Mouse (Mus musculus) spleen, postnatal 4 days (tissue): ENCODE data around the gene Cd69.

Experiments used
- DNase-seq, 2 experiments: peaks; one replicate each; pipeline ENCODE4 v3.0.0; 2022; ENCODE audit warnings: low spot score in 2 of 2

Gene Cd69

GRCm38 (mm10) chr6:129246992-129247391, 28.2 kb downstream of the Cd69 start:
- no peak for DNase-seq

DNA sequence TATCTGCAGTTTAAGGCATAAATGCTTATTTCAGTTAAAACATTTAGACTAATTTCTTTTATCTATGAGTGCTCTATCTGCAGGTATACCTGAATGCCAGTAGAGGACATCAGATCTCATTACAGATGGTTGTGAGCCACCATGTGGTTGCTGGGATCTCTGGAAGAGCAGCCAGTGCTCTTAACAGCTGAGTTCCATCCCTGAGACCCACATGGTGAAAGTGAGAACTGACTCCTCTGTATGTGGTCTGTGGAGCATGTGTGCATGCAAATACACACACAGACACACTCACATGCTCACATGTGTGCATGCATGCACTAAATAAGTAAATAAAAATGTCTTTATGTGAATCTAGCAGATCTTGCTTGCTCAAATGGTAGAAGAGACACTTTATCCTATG, 29.4 kb downstream of the Cd69 start:
- no peak for DNase-seq

DNA sequence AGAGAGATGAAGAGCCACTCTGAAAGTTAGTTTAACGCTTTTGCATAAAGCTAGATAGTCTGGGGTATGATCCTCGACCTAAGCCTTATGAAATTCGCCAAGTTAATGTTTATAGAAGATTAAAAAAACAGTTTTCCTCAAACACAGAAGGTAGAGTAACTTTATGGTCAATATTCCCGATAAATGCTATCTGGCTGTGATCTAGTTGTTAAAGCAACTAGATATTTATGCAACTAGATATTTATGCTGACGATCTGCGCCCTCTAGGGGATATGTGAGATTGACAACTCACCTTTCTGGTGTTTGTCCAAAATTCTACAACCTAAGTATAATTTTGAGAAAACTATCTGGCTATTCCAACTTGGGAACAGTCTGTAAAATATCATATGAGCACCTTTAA, 33.3 kb downstream of the Cd69 start:
- no peak for DNase-seq

GRCm38 (mm10) chr6:129241471-129241870, 33.8 kb downstream of the Cd69 start:
- no peak for DNase-seq

GRCm38 (mm10) chr6:129239564-129240248, 35.5 kb downstream of the Cd69 start:
- no peak for DNase-seq

DNA sequence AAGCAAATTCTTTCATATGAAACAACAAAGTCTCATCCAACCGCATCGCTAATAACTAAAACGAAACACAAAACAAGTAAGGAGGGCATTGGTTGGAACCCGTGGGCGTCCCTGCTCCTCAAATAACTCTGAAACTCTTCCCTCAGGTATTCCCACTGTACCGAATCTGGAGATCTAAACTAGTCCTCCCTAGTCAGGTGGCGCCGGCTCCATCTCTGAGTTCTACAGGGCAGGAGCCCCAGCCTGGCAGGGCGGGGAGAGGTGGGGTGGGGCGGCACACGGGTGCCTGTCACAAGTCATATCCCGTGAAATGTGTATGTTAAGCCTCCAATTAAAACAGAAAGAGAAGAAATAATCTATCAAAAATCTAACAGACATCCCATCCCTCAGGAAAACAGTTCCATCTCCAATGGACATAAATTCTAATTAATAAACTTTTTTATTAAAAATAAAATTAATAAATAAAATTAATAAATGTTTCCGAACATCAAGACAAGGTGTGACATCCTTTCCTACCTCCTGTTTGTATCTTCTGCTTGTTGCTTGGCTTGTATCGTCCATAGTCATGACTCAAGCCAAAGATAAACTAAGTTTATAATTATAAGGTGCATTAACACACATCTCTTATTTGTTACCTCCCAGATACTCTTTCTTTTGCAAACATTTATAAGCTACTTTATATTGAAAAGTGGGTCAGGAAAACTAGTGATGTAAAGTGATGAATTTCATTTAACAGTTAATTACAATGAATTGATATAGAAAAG, 36.8 kb downstream of the Cd69 start:
- peak; percentile 69 to 83 for DNase-seq

GRCm38 (mm10) chr6:129237350-129238274, 37.6 kb downstream of the Cd69 start:
- peak; percentile 85 to 87 for DNase-seq

DNA sequence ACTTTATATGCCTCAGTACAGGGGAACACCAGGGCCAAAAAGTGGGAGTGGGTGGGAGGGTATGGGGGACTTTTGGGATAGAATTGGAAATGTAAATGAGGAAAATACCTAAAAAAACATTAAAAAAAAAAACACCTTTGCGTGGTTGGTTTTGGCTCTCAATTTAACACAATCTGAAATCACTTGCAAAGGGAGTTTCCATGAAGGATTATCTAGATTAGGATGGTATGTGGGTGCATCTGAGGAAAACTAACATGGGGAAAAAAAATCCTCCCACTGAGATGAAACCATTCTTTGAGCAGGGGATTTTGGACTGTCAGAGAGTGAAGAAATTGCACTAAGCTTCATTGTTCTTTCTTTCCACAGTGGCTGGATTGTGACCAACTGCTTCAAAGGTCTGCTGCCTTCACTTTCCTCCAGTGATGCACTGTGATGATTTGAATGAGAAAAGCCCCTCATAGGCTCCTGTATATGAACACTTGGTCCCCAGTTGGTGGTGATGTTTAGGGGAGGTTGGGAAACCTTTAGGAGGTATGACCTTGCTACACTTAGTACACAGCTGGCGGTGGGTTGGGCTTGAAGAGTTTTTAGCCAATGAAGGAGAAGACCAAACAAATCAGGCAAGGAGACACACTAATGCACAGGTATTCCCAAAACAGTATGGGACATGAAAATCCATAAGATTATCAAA, 38.4 kb downstream of the Cd69 start:
- DNase-seq: peak; percentile 48 to 70

DNA sequence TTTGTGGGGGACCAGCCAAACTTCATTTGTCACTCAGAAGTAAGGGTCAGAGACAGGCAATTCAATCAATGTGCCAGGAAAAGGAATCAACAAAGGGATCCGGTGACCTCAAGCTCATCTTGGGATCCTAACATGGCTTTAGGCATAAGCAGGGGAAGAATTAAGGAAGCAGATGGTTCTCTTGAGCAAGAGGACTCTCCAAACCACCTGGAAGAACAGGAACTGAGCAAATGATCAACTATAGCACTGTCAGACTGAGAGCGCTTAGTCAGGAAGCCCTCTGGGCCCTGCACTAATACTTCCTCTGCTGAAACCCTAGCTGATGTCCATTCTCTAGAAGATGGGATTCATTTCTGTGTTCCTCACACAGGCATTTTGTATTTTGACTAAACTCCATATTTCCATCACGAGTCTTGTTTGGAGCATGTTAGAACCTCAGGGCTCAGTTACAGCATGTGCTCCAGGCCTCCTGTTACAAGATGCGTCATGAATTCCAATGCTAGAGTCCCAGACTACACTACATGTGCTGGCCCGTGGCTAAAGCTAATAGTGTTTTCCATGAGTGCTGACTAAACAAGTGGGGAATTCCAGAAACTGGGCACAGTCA, 39.3 kb downstream of the Cd69 start:
- DNase-seq: peak in 1 of 2 experiments; percentile 28

DNA sequence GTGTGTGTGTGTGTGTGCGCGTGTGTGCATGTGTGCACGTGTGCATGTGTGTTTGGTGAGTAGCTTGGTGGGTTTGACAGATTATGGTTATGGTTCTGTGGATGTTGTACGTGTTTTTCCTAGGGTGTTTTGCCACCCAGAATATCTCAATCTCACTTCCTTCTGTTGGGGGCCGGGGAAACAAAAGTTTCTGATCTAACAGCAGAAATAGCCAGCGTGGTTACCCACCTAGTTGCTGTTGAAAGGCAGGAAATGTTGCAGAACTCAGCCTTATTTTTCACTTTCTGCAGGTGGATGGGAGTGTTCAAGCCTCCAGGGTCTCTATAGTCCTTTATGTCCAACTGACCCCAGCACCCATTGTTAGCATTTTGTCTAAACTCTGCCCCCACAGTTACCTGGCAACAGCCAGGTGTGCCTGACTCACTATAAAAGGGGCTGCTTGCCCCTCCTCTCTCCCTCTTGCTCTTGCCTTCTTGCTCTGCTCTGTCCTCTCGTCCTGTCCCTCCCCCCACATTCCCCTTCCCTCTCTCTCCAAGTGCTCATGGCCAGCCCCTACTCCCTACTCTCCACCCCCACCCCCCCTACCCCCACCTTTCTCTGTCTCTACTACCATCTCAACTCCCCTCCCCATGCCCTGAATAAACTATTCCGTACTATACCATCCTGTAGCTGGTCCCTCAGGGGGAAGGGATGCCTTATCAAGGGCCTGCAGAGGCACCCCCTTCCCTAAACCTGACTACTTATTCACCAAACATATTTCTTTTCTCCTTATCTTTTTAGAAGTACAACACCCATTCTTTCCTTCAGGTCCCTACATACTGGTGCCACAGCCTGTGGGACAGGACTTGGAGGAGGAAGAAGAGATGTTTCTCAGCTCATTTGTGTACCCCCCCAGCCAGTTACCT, 40.5 kb downstream of the Cd69 start:
- DNase-seq: peak; percentile 56 to 71

GRCm38 (mm10) chr6:129233955-129234369, 41.3 kb downstream of the Cd69 start:
- peak in 1 of 2 experiments; percentile 27 for DNase-seq

GRCm38 (mm10) chr6:129233366-129233954, 41.8 kb downstream of the Cd69 start:
- no peak for DNase-seq

- peak; percentile 65 to 72 for DNase-seq
These were observed 42.4 kb downstream of the Cd69 start for GRCm38 (mm10) chr6:129232842-129233205.

DNA sequence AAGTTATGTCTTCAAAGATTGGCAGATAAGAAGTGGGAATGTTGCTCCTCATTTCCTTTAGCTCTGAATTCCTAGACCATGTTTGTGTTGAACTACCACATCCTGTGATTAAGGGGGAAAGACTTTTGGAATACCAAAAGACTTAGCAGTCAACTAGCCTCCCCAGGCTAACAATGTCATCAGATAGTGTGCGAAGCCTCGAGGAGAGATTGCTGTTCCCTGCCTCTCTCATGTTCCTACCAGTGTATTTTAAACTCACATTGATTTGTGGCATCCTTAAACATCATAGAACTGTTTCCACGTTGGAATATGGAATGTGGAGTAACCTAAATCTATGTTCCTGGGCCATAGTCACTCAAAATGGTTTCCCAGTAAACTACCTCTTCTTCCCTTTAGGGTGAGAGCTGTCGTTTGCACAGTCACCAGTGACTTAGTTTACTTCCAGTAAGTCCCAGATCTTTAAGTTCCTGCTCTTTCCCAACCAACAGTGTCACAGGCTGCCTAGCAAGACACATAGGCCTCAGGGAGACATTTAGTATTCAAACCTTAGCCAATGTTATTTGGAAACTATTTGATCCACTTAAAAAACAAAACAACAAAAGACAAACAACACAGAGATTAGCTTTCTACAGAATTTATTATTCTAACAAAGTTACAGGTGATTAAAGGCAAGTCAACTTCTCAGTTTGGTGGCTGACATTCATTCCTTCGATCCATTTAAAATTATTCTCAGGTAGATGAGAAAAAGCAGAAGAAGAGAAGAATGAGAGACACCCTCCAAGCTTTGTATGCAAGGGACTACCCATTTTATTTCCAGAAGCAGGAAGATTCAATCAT, 43.0 kb downstream of the Cd69 start:
- no peak for DNase-seq

DNA sequence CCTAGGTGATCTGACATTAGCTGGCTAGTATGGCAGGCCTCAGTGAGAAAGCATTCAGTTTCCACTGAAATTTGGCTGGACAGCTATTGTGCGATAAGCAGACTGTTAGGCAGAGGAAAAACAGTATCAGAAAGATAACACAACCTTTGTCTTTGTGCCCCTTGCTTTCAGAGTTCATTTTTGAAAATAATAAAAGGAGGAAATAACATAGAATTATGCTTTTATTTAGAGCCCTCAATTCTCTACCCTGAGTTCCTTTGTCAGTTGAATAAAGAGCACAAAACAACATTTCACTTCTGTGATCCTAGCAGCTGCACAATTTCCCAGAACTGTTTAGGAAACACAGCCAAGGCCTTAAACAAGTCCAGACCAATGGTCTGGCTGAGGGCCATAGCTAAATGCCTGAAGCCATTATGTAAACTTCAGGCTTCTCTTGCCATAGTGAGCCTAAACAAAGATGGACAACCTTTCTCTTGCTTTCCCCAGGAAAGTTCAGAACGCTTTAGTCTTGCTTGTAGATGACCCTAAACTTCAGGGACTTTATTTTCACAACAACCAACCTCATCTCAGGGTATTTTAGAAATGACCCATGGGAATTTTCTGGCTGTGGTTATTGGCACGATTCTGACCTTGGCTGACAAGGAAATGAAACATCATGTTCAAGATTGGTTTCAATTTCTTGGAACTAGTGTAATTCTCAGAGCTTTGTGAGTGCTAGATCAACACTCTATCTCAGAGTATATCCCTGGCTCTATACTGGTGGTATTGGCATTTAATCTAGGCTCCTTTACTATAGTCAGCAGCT, 45.3 kb downstream of the Cd69 start:
- no peak for DNase-seq

- DNase-seq: no peak
These were observed 46.1 kb downstream of the Cd69 start for GRCm38 (mm10) chr6:129228935-129229773.

DNA sequence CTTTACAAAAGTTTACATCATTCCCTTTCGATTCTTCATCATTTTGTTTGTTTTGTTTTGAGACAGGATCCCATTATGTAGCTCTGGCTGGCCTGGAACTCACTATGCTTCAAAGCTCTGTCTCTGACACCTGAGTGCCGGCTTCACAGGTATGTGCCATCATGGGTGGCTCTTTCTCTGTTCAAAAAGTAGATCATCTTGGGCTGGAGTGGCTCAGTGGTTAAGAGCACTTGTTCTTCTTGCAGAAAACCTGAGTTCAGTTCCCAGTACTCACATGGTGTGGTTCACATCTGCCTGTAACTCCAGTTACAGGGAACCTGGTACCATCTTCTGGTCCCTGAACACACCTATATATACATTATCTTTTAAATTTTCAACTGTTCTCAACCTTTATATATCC, 50.2 kb downstream of the Cd69 start:
- DNase-seq: no peak
